Mouse (Mus musculus): Measurements from ENCODE around the gene Sec24b. TPM values are rescaled to one million over a fixed set of nuclear protein-coding genes. Genes with fewer than 3 reads are reported as not detected.

Gene Sec24b
- total RNA-seq, 2 experiments from 2014 or later: 34.5 to 47.0 TPM

DNA sequence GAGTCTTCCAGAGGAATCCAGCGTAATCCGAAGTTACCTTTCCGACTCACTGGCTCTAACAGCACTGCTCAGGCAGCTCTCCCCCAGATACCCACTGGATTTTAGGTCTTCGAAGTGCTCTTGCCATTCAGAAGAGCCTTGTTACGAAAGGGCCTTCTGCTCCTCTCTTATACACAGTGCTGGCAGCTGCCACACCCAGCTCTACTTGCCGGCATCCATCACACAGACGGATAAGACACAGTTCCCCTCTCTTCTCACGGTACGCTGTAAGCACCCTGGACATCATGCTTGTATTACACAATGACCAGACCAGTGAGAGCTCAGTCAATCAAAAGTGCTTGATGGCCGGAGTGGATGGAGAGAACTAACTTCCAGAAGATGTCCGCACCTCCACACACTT is 79.6 kb downstream of the Sec24b start:
- ATAC-seq (replicated peaks; ENCODE audit: poor library complexity, severe bottlenecking): no peak

DNA sequence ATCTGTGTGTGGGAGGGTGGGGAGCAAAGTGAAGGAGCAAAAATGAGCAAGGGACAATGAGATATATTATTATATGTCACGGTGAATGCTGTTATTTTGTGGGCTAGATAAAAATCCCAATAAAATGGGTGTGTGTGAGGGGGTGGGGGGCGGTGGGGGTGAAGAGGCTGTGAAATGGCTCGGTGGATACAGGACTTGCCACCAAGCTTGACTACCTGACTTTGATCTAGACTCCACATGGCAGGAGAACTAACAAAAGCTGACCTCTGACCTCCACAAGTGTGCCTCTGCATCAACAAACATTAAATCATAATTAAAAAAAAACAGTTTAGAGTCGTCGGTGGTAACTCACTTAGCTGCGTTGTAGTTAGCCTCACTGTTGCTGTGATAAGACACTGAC is 81.8 kb downstream of the Sec24b start:
- ATAC-seq (replicated peaks; ENCODE audit: poor library complexity, severe bottlenecking): no peak

DNA sequence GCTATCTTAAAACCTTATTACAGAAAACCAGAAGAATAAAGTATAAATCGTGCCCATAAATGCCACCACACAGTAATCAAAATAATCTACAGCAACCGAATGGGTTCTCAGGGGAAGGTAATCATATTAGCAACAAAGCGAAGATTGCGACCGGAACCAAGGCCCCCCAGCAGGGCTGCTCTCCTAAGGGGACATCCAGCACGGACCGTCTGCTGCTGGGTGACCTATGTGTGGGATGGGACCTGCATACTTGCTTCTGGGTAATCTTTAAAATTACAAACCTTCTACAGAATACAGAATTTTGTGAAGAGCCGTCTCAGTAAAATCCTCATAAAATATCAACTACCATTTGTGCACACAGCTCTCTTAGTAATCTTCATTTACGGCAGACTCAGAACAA is 82.6 kb downstream of the Sec24b start:
- ATAC-seq (replicated peaks; ENCODE audit: poor library complexity, severe bottlenecking): no peak

DNA sequence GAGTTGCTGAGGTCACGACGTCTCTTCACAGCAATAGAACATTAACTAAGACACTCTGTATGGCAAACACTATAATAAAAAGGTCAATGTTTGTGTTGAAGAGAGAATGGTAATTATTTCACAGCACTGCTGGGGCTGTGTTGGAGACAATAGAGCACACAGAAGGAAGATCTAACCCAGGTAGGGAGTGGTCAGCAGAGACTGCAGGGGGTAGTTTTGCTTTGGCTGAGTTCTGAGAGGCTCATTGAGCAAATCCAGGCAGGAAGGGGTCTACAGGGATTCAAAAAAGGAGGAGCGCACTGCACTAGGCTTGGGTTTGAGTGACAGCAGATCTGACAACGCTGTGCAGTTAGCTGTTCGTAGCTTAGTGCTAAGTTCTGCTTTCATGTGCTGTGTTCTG is 85.0 kb downstream of the Sec24b start:
- no peak for ATAC-seq (replicated peaks; ENCODE audit: poor library complexity, severe bottlenecking)

DNA sequence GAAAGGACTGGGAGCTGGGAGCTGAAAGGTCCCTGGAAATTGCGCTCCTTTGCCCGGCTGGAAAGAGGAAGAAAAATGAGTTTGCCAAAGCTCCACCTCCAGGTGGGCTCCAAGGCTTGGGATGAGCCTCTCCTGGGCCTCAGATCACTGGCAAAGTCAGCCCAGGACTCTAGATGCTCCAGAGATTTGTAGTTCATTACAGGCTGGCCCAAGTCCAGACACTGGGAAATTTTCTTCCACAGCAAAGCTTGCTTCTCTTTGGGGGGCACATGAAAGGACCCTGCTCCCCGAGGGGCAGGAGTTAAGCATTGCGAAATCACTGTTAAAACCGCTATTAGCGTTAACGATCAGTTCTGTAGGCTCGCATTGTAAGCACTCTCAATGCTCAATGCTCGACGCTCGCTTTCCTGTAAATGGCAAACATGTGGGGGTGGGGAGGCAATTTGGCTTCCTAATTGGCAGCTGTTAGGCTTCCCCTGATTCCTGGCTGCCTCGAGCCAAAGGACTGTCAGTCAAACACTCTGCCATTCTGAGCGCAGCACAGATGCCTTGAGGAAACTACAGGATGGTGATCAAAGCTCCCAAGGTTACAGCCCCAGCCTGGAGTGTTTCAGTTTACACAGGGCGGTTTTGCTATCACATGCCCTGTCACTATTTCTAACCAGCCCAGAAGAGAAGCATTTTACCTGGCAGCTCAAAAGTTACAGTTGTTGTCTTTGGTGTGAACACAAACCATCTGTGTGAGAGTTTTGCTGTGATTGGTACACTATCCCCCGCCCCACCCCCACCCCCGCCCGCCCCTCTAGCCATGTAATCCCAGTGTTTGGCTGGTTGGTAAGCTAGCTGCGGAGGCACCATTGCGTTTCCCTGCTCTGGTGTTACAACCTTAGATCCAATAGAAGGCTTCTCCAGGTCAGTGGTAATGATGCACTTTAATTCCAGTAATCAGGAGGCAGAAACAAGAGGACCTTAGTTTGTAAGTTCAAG is 90.5 kb downstream of the Sec24b start:
- ATAC-seq (replicated peaks; ENCODE audit: poor library complexity, severe bottlenecking): peak; percentile 16; the same call in 1 of the 2 replicates

- peak; percentile 70 for ATAC-seq (replicated peaks; ENCODE audit: poor library complexity, severe bottlenecking)
These were observed 91.6 kb downstream of the Sec24b start, which contains the start of gene Mcub for GRCm38 (mm10) chr3:129969432-129970395. TSS of gene Mcub (minus strand) at chr3:129970206.

- peak; percentile 47 for ATAC-seq (replicated peaks; ENCODE audit: poor library complexity, severe bottlenecking)
These were observed 92.3 kb downstream of the Sec24b start for GRCm38 (mm10) chr3:129969031-129969430.

DNA sequence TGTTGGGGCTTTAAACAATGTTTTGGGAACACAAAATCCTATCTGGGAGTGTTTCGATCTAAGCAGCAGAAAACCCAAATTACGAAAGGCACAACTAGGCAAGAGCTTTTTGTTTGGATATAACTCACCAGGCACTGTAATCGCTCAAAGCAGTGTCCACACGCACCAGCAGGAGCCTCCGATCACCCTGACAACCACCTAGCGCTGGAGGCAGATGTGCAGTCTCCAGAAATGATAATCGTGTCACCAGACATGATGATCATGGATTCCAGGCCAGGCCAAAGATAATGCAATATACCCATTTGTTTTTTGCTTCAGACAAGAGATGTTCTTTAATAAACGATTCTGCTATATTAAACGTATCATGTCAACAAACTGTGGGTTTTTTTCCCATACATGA is 93.5 kb downstream of the Sec24b start:
- no peak for ATAC-seq (replicated peaks; ENCODE audit: poor library complexity, severe bottlenecking)

DNA sequence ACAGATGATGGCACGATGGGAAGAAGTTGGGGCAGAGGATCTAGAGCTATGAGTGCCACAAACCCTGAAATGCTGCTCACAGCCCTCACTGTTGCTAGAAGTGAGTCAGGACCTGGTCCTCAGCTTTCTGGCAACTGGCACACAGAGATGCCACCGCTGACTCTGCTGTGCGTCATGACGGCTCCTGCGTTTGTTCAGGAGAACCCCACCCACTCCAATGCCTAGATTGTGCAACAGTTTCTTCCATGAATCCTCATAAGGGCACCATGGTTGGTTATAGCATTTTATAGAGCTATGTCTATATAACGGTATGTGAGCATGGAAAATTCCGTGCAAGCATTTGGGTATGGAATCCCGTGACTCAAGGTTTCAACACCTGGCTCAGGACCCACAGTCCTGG is 96.7 kb downstream of the Sec24b start:
- no peak for ATAC-seq (replicated peaks; ENCODE audit: poor library complexity, severe bottlenecking)

- no peak for ATAC-seq (replicated peaks; ENCODE audit: poor library complexity, severe bottlenecking)
These were observed 98.8 kb downstream of the Sec24b start for GRCm38 (mm10) chr3:129962533-129962932.

GRCm38 (mm10) chr3:129953296-129953695 is 108.1 kb downstream of the Sec24b start:
- peak; percentile 63 for ATAC-seq (replicated peaks; ENCODE audit: poor library complexity, severe bottlenecking)

DNA sequence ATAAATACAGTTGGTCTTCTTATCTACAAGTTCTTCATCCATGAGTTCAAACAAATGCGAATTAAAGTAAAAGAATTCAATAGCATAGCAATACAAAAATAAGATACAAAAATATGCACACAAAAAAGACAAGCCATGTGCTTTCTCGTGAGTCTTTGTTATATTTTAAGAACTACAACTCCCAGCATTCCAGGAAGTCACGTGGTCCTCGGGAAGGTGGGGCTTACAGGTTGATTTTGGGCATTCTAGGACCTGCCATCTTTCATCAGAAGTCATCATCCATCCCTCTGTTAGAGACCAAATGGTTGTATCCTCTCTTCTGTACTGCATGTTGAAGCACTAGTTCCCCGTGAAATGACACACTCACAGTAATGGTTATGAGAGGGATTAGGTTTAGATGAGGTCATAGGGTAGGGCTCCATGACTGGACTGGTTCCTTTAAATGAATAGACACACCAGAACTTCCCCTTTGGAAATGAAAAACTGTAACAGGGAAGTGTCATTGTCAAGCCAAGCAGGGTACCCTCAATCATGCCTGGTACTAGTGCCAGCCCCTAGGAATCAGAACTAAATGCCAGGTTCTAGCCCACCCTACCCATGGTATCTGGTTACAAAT is 112.1 kb downstream of the Sec24b start:
- peak; percentile 70 for ATAC-seq (replicated peaks; ENCODE audit: poor library complexity, severe bottlenecking)

- peak; percentile 62 for ATAC-seq (replicated peaks; ENCODE audit: poor library complexity, severe bottlenecking)
These were observed 113.0 kb downstream of the Sec24b start for GRCm38 (mm10) chr3:129948359-129948758.

GRCm38 (mm10) chr3:129946217-129946914 is 115.0 kb downstream of the Sec24b start:
- ATAC-seq (replicated peaks; ENCODE audit: poor library complexity, severe bottlenecking): peak; percentile 12; the same call in 1 of the 2 replicates

- peak; percentile 64 for ATAC-seq (replicated peaks; ENCODE audit: poor library complexity, severe bottlenecking)
These were observed 117.5 kb downstream of the Sec24b start for GRCm38 (mm10) chr3:129943813-129944212.

DNA sequence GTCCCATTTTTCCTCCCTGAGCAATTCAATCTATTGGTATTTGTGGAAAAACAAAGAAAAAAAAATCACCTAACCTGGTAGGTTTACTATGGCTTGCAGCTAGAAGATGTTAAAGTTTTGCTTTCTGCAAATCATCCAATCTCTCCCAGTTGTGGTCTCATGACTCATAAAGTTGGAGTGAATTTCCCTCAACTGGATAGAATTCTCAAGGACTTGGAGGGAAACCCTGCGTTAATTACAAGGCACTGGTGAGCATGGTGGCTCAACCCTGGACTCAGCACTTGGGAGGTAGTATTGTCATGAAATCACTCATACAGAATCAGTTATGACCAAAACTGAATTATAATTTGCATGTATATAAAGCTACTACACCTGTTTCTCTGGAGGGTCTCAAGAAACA is 120.1 kb downstream of the Sec24b start:
- ATAC-seq (replicated peaks; ENCODE audit: poor library complexity, severe bottlenecking): no peak

DNA sequence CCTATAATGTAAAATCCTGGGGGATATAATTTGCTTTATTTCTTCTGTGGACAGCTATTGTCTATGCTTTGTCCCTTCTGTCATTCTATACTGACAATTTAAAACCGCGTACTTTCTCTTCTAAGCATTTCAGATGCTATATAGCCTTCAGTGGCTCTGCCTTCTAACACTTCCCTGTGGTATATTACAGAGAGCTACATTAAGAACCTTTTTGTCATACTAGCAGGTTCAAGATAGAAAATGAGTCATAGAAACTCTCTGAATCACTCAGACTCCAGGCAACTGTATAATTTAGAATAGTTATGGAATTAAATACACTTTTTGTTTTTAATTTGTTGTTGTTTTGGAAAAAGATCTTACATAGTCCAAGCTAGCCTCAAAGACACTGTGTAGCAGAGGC is 120.6 kb downstream of the Sec24b start:
- no peak for ATAC-seq (replicated peaks; ENCODE audit: poor library complexity, severe bottlenecking)

DNA sequence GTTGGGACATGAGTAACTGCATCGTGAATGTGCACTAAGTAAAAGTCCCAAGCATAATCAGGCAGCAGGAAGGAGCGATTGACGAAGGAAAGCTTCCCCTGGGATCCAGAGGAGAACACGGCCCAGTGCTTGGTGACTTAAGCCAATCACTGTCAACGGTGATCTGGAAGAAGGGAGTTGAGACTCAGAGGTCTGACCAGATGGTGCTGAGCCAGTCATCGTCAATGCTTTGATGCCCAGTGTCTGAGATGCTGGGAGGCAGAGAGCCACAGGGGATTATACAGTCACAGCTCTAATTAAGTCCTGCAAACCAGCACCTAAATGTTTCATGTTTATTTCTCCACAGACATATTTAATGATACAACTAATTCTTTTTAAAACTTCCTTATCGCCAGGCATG is 122.3 kb downstream of the Sec24b start:
- no peak for ATAC-seq (replicated peaks; ENCODE audit: poor library complexity, severe bottlenecking)

DNA sequence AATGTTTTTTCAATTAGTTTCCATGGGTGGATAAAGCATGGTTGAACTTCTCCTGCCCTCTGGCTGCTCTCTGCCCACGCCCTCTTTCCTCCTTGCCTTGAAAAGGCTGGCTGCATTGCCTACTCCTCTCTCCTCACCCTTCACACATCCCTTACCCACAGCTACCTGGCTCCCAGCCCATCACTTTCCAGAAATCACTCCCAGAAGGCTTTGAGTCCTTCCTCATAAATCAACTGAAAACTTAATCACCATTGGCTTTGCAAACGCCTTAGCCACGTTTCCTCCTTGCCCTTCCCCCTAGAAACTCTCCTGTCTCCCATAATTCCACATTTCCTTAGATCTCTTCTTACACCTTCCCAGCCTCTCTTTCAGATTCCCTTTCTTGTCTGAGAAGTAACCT is 123.5 kb downstream of the Sec24b start:
- ATAC-seq (replicated peaks; ENCODE audit: poor library complexity, severe bottlenecking): no peak

DNA sequence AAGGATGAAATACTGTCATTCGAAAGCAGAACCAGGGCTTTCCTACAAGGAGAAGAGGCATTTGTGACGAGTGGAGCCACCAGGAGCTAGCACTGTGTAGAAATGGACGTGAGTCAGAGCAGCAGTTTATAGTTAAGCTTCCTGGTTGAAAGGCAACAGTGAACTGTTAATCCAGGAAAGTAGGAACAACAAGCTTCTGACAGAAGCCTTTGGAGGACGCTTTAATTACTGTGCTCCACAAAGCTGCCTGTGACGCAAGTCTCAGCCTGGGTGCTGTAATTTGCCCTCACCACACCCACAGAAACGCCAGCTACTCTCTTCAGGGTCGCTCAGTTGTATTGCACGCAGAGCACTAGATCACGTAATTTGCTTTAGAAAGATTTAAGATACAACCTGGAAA is 124.8 kb downstream of the Sec24b start:
- peak; percentile 97 for ATAC-seq (replicated peaks; ENCODE audit: poor library complexity, severe bottlenecking)

Data from granulocyte monocyte progenitor cell, adult 5-6 weeks (primary cell).